Mouse (Mus musculus): Measurements from ENCODE around the gene Ugt1a2. TPM values are rescaled to one million over a fixed set of nuclear protein-coding genes. Genes with fewer than 3 reads are reported as not detected.

Ugt1a2 gene
- polyA plus RNA-seq, 1 experiment = not detected

DNA sequence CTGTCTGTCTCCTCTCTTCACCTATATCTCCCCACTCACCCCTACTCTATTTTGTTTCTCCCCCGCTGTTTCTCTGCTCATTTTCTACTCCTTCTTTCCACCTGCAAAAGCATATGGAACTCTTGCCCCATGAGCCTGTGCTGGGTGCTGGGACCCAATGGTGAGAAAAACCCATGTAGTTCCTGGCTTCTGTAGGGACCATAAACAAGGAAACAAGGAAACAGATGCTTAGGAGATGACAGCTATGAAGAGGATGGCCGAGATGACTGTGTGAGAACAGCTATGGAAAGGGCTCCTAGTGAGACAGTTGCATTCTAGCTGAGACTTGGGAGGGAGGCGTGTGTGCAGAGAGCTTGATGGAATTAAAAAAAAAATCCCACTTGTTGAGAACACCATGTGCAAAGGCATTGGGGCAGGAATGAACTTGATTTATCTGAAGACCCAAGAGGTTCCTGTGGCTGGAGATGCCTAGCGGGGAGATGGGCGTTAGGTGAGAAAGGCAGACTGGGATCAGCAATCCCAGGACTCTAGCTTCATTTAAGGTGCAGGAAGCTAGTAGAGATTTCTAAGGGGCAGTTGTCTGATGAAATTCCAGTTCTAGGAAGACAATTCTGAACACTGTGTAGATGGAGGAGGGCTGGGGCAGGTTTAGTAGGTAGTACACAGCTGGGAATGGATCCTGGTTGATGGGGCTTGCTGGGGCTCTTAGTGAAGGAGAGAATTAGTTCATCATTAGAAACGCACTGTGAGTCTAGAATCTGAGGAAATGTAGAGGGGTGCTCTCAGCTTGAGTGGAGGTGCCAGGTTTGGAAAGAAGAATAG lies 30.8 kb downstream of the Ugt1a2 start:
- TF ChIP-seq POLR2A (IDR thresholded peaks at IDR 0.05; ENCODE audit: insufficient read depth, low read depth, low read length) = no peak
- no peak for TF ChIP-seq CTCF (IDR thresholded peaks at IDR 0.05; ENCODE audit: insufficient read depth, low read depth, low read length)
- H3K4me3 ChIP-seq (ENCODE audit: insufficient read depth, low read depth, low read length) = no peak overlapping the region
- 77% methylated on average over 6 of the region's 6 CpGs for WGBS
- H3K27ac ChIP-seq (ENCODE audit: insufficient read depth, low read depth, low read length) = no peak overlapping the region
- H3K4me1 ChIP-seq (ENCODE audit: control insufficient read depth, insufficient read depth, low read length) = no peaks in the 10 kb centered on the region

DNA sequence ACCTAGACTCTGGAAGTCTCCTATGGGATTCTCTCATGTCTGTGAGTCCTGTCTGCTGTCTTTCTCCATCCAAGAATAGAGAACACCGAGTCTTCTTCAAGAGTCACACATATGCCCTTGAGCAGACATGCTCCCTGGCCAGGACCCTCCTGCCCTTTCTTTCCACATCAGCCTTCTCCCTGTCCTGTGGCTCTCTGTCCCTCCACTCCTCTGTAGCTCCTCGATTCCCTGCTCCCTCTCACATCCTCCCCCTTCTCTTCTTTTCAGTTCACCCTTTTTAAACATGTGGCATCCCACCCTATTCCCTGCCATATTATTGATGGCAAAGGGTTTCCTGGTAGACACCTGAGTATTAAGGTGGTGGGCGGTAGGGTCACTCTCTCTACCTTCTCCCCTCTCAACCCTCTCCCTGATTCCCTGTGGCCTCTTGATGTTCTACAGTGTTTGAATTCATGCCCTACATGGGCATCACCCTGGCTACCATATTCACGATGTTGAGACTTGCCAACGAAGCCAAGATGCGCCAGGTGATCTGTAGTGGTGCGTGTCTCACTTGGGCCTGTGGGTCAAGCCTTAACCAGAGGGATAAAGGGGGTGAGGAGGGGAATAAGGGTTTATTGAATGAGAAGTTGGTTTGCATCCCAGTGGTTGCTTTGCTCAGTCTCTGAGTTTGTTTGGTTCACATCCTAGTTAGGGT lies 31.6 kb downstream of the Ugt1a2 start:
- 64% methylated on average over 7 of the region's 7 CpGs for WGBS
- Histone ChIP-seq H3K4me3 (ENCODE audit: insufficient read depth, low read depth, low read length) (no peak overlapping the region), H3K4me1 (ENCODE audit: control insufficient read depth, insufficient read depth, low read length) (no peaks in the 10 kb centered on the region), H3K27ac (ENCODE audit: insufficient read depth, low read depth, low read length) (no peak overlapping the region)
- TF ChIP-seq POLR2A (IDR thresholded peaks at IDR 0.05; ENCODE audit: insufficient read depth, low read depth, low read length) = no peak
- no peak for TF ChIP-seq CTCF (IDR thresholded peaks at IDR 0.05; ENCODE audit: insufficient read depth, low read depth, low read length)

DNA sequence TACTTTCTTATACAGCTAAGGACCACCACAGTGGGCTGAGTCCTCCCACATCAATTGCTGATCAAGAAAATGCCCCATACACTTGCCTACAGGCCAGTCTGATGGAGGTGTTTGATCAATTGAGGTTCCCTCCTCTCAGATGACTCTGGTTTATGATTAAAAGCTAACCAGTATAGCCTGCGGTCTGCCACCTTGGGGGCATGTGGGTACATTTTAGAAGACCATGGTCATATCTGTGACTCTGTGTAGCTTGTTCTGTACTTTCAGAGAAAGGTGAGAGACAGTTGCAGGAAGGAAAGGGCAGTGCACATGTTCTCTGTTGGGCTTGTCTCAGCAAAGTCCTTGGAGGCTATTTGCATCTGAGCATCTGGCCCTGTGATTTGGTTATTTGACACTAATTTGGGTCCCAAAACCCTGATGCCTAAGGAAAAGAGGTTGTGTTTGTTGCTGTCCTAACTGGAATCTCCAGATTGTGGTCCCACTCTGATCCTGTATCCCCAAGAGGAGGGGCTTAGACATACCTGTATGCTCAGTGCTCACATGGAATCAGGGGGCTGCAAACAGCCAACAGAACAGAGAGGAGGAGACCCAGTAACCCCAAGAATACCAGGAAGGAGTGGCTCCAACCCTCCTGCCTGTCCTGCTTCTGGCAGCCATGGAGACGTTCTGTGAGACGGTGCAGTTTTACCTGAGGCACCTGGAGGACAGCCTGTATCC lies 32.4 kb downstream of the Ugt1a2 start:
- Histone ChIP-seq H3K4me1 (ENCODE audit: control insufficient read depth, insufficient read depth, low read length) (no peaks in the 10 kb centered on the region), H3K4me3 (ENCODE audit: insufficient read depth, low read depth, low read length) (no peak overlapping the region), H3K27ac (ENCODE audit: insufficient read depth, low read depth, low read length) (no peak overlapping the region)
- WGBS = 57% methylated on average over 3 of the region's 3 CpGs
- TF ChIP-seq CTCF (IDR thresholded peaks at IDR 0.05; ENCODE audit: insufficient read depth, low read depth, low read length) = no peak
- no peak for TF ChIP-seq POLR2A (IDR thresholded peaks at IDR 0.05; ENCODE audit: insufficient read depth, low read depth, low read length)

DNA sequence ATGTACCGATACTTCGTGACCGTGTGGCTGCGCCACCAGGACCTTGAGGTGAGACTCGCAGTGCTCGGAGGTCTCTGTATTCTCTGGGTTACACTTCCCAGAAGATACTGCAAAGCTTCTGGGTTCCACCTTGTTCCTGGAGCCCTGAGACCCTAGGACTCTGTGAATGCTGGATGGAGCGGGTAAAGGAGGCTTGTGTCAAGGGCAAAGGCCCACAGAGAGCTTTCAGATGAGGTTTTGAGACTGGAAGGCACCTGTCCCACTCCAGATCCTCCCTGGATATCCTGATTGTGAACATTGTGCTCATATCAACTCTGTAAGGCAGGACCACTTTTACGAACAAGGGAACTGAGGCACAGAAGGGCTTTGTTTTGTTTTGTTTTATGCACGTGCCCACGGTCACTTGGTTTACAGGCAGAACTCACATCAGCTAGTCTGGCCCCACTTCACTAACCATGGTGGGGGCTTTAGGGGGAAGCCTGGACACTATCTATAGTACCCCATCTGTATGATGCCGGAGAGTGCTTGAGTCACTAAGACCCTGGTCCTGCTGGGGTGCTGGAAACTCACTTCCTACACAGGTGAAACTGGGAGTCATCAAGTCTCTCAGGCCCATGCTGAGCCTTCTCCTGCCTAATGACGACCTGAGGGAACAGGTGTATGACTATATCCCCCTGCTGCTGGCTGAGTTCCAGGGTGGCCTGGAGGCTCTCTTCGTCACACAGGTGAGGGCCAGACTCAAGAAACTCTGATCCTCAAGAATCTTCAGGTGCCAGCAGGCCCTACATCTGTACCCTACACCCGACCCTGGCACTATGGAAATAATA lies 33.2 kb downstream of the Ugt1a2 start:
- Histone ChIP-seq H3K4me1 (ENCODE audit: control insufficient read depth, insufficient read depth, low read length) (no peaks in the 10 kb centered on the region), H3K4me3 (ENCODE audit: insufficient read depth, low read depth, low read length) (no peak overlapping the region), H3K27ac (ENCODE audit: insufficient read depth, low read depth, low read length) (no peak overlapping the region)
- WGBS = 70% methylated on average over 14 of the region's 14 CpGs
- TF ChIP-seq POLR2A (IDR thresholded peaks at IDR 0.05; ENCODE audit: insufficient read depth, low read depth, low read length) (no peak), CTCF (IDR thresholded peaks at IDR 0.05; ENCODE audit: insufficient read depth, low read depth, low read length) (no peak)

DNA sequence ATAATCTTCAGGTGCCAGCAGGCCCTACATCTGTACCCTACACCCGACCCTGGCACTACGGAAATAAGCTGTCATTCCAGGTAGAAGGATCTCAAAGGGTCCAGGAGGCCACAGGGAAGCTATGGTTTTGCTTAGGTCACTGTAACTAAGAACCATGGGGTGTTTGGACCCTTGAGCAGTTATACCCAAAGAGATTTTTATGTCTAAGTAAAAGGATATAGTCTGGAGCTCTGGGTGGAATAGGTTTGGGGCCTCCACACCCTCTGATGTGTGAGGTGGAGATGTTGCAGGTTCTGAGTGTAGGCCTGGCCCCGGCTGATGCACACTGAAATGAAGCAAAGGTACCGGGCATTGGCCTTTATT lies 33.8 kb downstream of the Ugt1a2 start:
- H3K27ac ChIP-seq (ENCODE audit: insufficient read depth, low read depth, low read length) = no peak overlapping the region
- TF ChIP-seq POLR2A (IDR thresholded peaks at IDR 0.05; ENCODE audit: insufficient read depth, low read depth, low read length) = no peak
- no peaks in the 10 kb centered on the region for H3K4me1 ChIP-seq (ENCODE audit: control insufficient read depth, insufficient read depth, low read length)
- H3K4me3 ChIP-seq (ENCODE audit: insufficient read depth, low read depth, low read length) = no peak overlapping the region
- WGBS = 63% methylated on average over 4 of the region's 4 CpGs

DNA sequence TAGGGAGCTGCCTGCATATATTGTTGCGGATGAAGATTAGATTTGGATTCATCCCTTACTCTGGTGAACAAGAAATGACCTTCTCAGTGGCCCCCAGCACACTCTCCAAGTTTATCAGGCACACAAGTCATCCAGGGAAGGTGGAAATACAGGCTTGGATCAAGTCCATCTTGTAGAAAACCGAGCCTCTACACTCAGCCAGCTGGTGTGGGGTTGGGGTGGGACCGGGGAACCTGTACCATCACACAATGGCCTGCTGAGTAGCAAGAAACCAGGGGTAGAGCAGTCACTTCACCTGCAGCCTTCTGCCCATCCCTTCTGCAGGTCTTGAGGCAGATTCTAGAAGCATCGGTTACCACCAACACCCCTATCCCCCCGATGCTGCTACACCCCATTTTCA lies 34.2 kb downstream of the Ugt1a2 start:
- H3K4me3 ChIP-seq (ENCODE audit: insufficient read depth, low read depth, low read length) = no peak overlapping the region
- WGBS = 39% methylated on average over 5 of the region's 5 CpGs
- no peaks in the 10 kb centered on the region for H3K4me1 ChIP-seq (ENCODE audit: control insufficient read depth, insufficient read depth, low read length)
- H3K27ac ChIP-seq (ENCODE audit: insufficient read depth, low read depth, low read length) = no peak overlapping the region
- TF ChIP-seq CTCF (IDR thresholded peaks at IDR 0.05; ENCODE audit: insufficient read depth, low read depth, low read length) (no peak), POLR2A (IDR thresholded peaks at IDR 0.05; ENCODE audit: insufficient read depth, low read depth, low read length) (no peak)

DNA sequence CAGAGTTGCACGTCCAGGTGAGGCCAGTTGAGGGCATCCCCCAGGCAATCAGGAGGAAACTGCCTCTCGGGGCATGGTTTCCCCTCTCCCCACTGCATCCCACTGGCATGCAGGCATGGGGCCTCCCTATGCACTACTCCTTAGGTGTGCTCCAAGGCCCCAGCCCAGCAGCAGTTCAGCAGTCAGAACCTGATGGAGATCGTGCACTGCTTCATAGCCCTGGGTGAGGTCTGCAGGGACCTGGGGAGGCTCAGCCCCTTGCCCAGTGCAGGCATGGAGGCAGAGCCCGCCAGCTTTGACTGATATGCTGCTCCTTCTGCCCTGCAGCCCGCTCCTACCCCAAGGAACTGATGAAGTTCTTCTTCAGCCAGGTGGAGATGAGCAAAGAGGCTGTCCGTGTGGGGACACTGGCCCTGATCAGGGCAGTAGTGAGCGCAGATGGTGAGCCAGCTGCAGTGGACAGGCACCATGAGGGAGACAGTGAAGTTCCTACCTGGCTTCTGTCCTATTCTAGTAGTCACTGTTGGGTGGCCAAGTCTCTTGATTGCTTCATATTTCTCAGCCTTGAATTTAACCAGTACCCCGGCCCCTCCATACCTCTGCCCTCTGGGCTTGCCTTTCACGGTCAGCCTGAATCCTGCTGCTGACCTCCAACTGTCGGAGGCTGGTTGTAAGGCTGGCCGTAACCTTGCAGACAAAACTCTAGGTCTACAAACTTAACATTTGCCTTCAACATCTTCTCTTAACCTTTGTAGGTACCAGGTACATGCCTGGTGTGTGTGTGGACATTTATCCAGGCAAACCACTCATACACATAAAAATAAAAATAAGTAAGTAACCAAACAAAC lies 34.9 kb downstream of the Ugt1a2 start:
- Histone ChIP-seq H3K4me3 (ENCODE audit: insufficient read depth, low read depth, low read length) (no peak overlapping the region), H3K4me1 (ENCODE audit: control insufficient read depth, insufficient read depth, low read length) (no peaks in the 10 kb centered on the region), H3K27ac (ENCODE audit: insufficient read depth, low read depth, low read length) (no peak overlapping the region)
- WGBS = 64% methylated on average over 11 of the region's 11 CpGs
- TF ChIP-seq CTCF (IDR thresholded peaks at IDR 0.05; ENCODE audit: insufficient read depth, low read depth, low read length) (no peak), POLR2A (IDR thresholded peaks at IDR 0.05; ENCODE audit: insufficient read depth, low read depth, low read length) (no peak)

DNA sequence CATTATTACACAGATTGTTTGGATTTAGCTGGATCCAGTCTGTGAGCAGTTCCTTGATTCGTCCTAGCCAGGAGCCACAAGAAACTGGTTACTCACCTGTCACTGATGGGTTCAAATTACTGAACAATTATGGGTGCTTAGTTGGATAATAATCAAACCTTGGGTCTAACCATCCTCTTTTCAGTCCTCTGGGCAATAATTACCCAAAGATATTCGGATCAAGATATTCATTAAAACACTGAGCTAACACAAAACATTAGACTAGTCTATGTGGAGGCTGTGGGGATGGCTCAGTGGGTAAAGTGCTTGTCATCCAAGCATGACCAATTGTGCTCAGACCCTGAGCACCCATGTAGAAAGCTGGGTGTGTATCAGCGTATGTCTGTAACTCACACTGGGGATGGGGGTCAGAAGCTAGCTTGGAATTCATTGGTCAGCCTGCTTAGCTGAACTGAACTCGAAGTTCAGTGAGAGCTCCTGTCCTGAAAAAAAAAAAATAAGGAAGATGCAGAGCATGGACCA lies 35.6 kb downstream of the Ugt1a2 start:
- 58% methylated on average over 4 of the region's 4 CpGs for WGBS
- no peak for TF ChIP-seq CTCF (IDR thresholded peaks at IDR 0.05; ENCODE audit: insufficient read depth, low read depth, low read length)
- TF ChIP-seq POLR2A (IDR thresholded peaks at IDR 0.05; ENCODE audit: insufficient read depth, low read depth, low read length) = no peak
- no peak overlapping the region for H3K4me3 ChIP-seq (ENCODE audit: insufficient read depth, low read depth, low read length)
- no peak overlapping the region for H3K27ac ChIP-seq (ENCODE audit: insufficient read depth, low read depth, low read length)
- H3K4me1 ChIP-seq (ENCODE audit: control insufficient read depth, insufficient read depth, low read length) = no peaks in the 10 kb centered on the region
